Mouse (Mus musculus) midbrain, embryonic 13.5 days (tissue): Measurements from ENCODE around the gene Zbtb11. TPM values are rescaled to one million over a fixed set of nuclear protein-coding genes. Genes with fewer than 3 reads are reported as not detected.

Experiments
- ATAC-seq: fragments of 200-750 bp; cut with Nextera tagmentation; 2 replicates; pipeline ENCODE4 v1.8.0; 2017; ENCODE audit warnings: mild to moderate bottlenecking, moderate TSS enrichment, moderate library complexity
- H3K27ac ChIP-seq: fragments of 300-500 bp; sonication (generic); 2 replicates; pipeline ENCODE4 v1.5.1; 2015; ENCODE audit warnings: inconsistent platforms, mild to moderate bottlenecking, moderate library complexity
- H3K27me3 ChIP-seq: fragments of 300-500 bp; sonication (generic); 2 replicates; pipeline ENCODE4 v1.6.1; 2015; ENCODE audit warnings: mild to moderate bottlenecking, inconsistent platforms
- H3K36me3 ChIP-seq: fragments of 300-500 bp; sonication (generic); 2 replicates; pipeline ENCODE4 v1.6.1; 2015; ENCODE audit warnings: mild to moderate bottlenecking, inconsistent platforms
- H3K4me1 ChIP-seq: fragments of 300-500 bp; sonication (generic); replicated peaks from 2 replicates; pipeline ENCODE4 v1.6.1; 2015; ENCODE audit warnings: inconsistent platforms
- H3K4me2 ChIP-seq: fragments of 300-500 bp; sonication (generic); replicated peaks from 2 replicates; pipeline ENCODE4 v1.6.1; 2015; ENCODE audit warnings: moderate library complexity, mild to moderate bottlenecking, inconsistent platforms
- H3K4me3 ChIP-seq: fragments of 300-500 bp; sonication (generic); replicated peaks from 2 replicates; pipeline ENCODE4 v1.5.1; 2015; ENCODE audit warnings: mild to moderate bottlenecking, inconsistent platforms
- H3K9ac ChIP-seq: fragments of 300-500 bp; sonication (generic); replicated peaks from 2 replicates; pipeline ENCODE4 v1.6.1; 2015; ENCODE audit warnings: mild to moderate bottlenecking, inconsistent platforms
- H3K9me3 ChIP-seq: fragments of 300-500 bp; sonication (generic); 2 replicates; pipeline ENCODE4 v1.6.1; 2016; ENCODE audit warnings: mild to moderate bottlenecking, inconsistent platforms
- WGBS: fragments of 180-500 bp; shearing (Covaris S2); methylation state at CpG from one replicate; pipeline ENCODE4 v1.1.7; 2015; 5-methylcytosine and 5-hydroxymethylcytosine counted together
- polyA plus RNA-seq: library from polyadenylated mRNA; unstranded; fragments of >200 nt; fragmentation: Nextera tagmentation; extraction: Ambion mirVana; gene quantifications from 2 replicates; pipeline ENCODE4 v1.2.1, GENCODE M21; 2015

Gene Zbtb11
- polyA plus RNA-seq, 1 experiment from 2014 or later, result 21.4 TPM

GRCm38 (mm10) chr16:56058151-56058550, 84.5 kb downstream of the Zbtb11 start:
- H3K27ac ChIP-seq, result no peak overlapping the region
- no peaks in the 10 kb centered on the region for H3K36me3 ChIP-seq
- no peaks in the 10 kb centered on the region for H3K9me3 ChIP-seq
- no peak overlapping the region for H3K4me2 ChIP-seq
- H3K9ac ChIP-seq, result no peak overlapping the region
- H3K27me3 ChIP-seq, result peaks cover 21% of the 10 kb centered on the region; the same call in 1 of the 2 replicates
- 0 out of 2 replicates have a peak, but pooled peaks cover 5% of the 10 kb centered on the region for H3K4me1 ChIP-seq
- 52% methylated on average over 10 of the region's 10 CpGs for WGBS
- no peak overlapping the region for H3K4me3 ChIP-seq
- no peak for ATAC-seq

Other genes with a start within 250 kb of the Zbtb11 start
- 0.89 and 0.98 TPM in 2 replicates for gene Nfkbiz, start 135.0 kb upstream of the Zbtb11 start, polyA plus RNA-seq
- gene Nxpe3, start 78.6 kb upstream of the Zbtb11 start, polyA plus RNA-seq, result 1.1 and 1.5 TPM in 2 replicates
- 17.2 and 17.8 TPM in 2 replicates for gene Cep97, start 39.0 kb upstream of the Zbtb11 start, polyA plus RNA-seq
- 616 and 636 TPM in 2 replicates for gene Rpl24, start 7.6 kb upstream of the Zbtb11 start, polyA plus RNA-seq
- 259 and 279 TPM in 2 replicates for gene Pcnp, start 55.9 kb downstream of the Zbtb11 start, polyA plus RNA-seq
- 23.2 and 23.8 TPM in 2 replicates for gene Trmt10c, start 63.9 kb downstream of the Zbtb11 start, polyA plus RNA-seq
- 65.1 and 73.7 TPM in 2 replicates for gene Senp7, start 74.5 kb downstream of the Zbtb11 start, polyA plus RNA-seq
- 0.23 and 0.28 TPM in 2 replicates for gene Impg2, start 230.4 kb downstream of the Zbtb11 start, polyA plus RNA-seq